Mouse (Mus musculus) R1 (cell line): ENCODE results near the gene Rhbg.

Experiments
- DNase-seq: peaks from one replicate; pipeline ENCODE4 v3.0.0-alpha.2; 2018; ENCODE audit warnings: low read depth, low spot score

The Rhbg gene

GRCm38 (mm10) chr3:88262346-88262745 is 7.8 kb upstream of the Rhbg start:
- no peak for DNase-seq

- no peak for DNase-seq
These were observed 1.9 kb upstream of the Rhbg start for GRCm38 (mm10) chr3:88256382-88256781.

GRCm38 (mm10) chr3:88255950-88256349 is 1.4 kb upstream of the Rhbg start:
- DNase-seq, result no peak

GRCm38 (mm10) chr3:88252739-88253138 is 1.8 kb downstream of the Rhbg start:
- no peak for DNase-seq

- DNase-seq, result no peak
These were observed 6.1 kb downstream of the Rhbg start for GRCm38 (mm10) chr3:88248406-88248805.

GRCm38 (mm10) chr3:88247666-88248065 is 6.8 kb downstream of the Rhbg start:
- peak; percentile 71 for DNase-seq

- DNase-seq, result peak; percentile 81
These were observed 8.7 kb downstream of the Rhbg start for GRCm38 (mm10) chr3:88245811-88246210.

- peak; percentile 63 for DNase-seq
These were observed 10.4 kb downstream of the Rhbg start for GRCm38 (mm10) chr3:88244071-88244470.

- DNase-seq, result peak; percentile 73
These were observed 12.0 kb downstream of the Rhbg start for GRCm38 (mm10) chr3:88242531-88242930.

- DNase-seq, result no peak
These were observed 13.3 kb downstream of the Rhbg start for GRCm38 (mm10) chr3:88241045-88241786.

GRCm38 (mm10) chr3:88239446-88239845 is 15.1 kb downstream of the Rhbg start:
- DNase-seq, result no peak

GRCm38 (mm10) chr3:88238866-88239391 is 15.6 kb downstream of the Rhbg start:
- DNase-seq, result no peak

GRCm38 (mm10) chr3:88237556-88238194 is 16.8 kb downstream of the Rhbg start:
- DNase-seq, result no peak

GRCm38 (mm10) chr3:88237161-88237555 is 17.4 kb downstream of the Rhbg start:
- DNase-seq, result no peak

GRCm38 (mm10) chr3:88235616-88236015 is 18.9 kb downstream of the Rhbg start:
- DNase-seq, result no peak

GRCm38 (mm10) chr3:88235216-88235615 is 19.3 kb downstream of the Rhbg start:
- peak; percentile 55 for DNase-seq

- DNase-seq, result no peak
These were observed 20.5 kb downstream of the Rhbg start for GRCm38 (mm10) chr3:88234041-88234440.

- no peak for DNase-seq
These were observed 21.5 kb downstream of the Rhbg start for GRCm38 (mm10) chr3:88232851-88233649.

- no peak for DNase-seq
These were observed 22.2 kb downstream of the Rhbg start for GRCm38 (mm10) chr3:88232301-88232702.

- peak; percentile 96 for DNase-seq
These were observed 23.4 kb downstream of the Rhbg start for GRCm38 (mm10) chr3:88231061-88231641.

- no peak for DNase-seq
These were observed 24.1 kb downstream of the Rhbg start for GRCm38 (mm10) chr3:88230262-88231047.
